Comparison of ENCODE assay signal across 29 mouse cellular contexts in the genomic region with DNA sequence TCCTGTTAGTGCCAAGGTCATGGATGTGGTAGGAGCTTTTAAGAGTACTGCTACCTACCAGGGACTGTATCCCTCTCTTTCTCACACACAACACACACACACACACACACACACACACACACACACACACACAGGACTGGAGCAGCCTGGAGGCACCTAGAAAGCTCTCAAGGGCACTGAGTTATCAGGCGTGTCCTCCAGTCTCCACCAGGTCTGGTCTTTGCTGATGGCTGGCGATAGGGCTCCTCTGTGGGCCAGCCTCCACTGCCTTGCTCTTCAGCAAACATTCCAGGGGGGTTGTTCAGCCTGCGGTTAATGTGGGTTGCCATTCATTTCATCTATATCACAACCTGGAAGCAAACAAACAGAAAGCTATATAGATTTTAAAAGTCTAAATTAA. TPM values are rescaled to one million over a fixed set of nuclear protein-coding genes. Genes with fewer than 3 reads are reported as not detected.
DNase-seq lines count a peak whose midpoint lies in the region; ATAC-seq and TF ChIP-seq lines count a peak whose summit lies in the region.
"Had no signal": no experiment of that assay in that cellular context is flagged by ENCODE, and none has a peak within 500 bp of the region (broad histone marks: within the 10 kb centered on the region; RNA-seq: fewer than 3 reads in every experiment).

No protein-coding gene starts in this region.

- no peak overlapping the region for H3K4me3 ChIP-seq in liver, embryonic 15.5 days (replicated peaks)
- H3K4me3 ChIP-seq in myocyte: no peak overlapping the region
- no peak overlapping the region for H3K4me3 ChIP-seq in midbrain, embryonic 15.5 days
- H3K4me3 ChIP-seq: embryonic facial prominence, embryonic 10.5 days; embryonic facial prominence, embryonic 15.5 days; forebrain, embryonic 12.5 days; heart, embryonic 13.5 days; hindbrain, embryonic 10.5 days; hindbrain, embryonic 15.5 days; kidney, embryonic 15.5 days; lung, embryonic 15.5 days; midbrain, embryonic 12.5 days had no signal

- no peaks in the 10 kb centered on the region for H3K27me3 ChIP-seq in liver, embryonic 15.5 days
- H3K27me3 ChIP-seq in myocyte (ENCODE audit: control insufficient read depth, insufficient read depth, insufficient read length): no peaks in the 10 kb centered on the region
- no peaks in the 10 kb centered on the region for H3K27me3 ChIP-seq in midbrain, embryonic 15.5 days (replicated peaks)
- H3K27me3 ChIP-seq: forebrain, embryonic 12.5 days; heart, embryonic 13.5 days; hindbrain, embryonic 15.5 days; kidney, embryonic 15.5 days; lung, embryonic 15.5 days; midbrain, embryonic 12.5 days had no signal

- H3K9ac ChIP-seq in liver, embryonic 15.5 days: no peak overlapping the region
- no peak overlapping the region for H3K9ac ChIP-seq in midbrain, embryonic 15.5 days
- H3K9ac ChIP-seq: embryonic facial prominence, embryonic 15.5 days; forebrain, embryonic 12.5 days; forebrain, postnatal 0 days; heart, embryonic 13.5 days; hindbrain, embryonic 15.5 days; kidney, embryonic 15.5 days; lung, embryonic 15.5 days; midbrain, embryonic 12.5 days had no signal

- H3ac ChIP-seq in myocyte (ENCODE audit: control insufficient read depth, insufficient read length): no peak overlapping the region

- no peak overlapping the region for H3K27ac ChIP-seq in liver, embryonic 15.5 days (replicated peaks)
- H3K27ac ChIP-seq in midbrain, embryonic 15.5 days: no peak overlapping the region
- H3K27ac ChIP-seq: embryonic facial prominence, embryonic 10.5 days; embryonic facial prominence, embryonic 15.5 days; forebrain, embryonic 12.5 days; heart, embryonic 13.5 days; hindbrain, embryonic 10.5 days; hindbrain, embryonic 15.5 days; lung, embryonic 15.5 days; midbrain, embryonic 12.5 days had no signal

- H3K4me2 ChIP-seq in liver, embryonic 15.5 days: no peak overlapping the region
- peak overlapping the region; percentile 20 for H3K4me2 ChIP-seq in myocyte (ENCODE audit: low read depth)
- no peak overlapping the region for H3K4me2 ChIP-seq in midbrain, embryonic 15.5 days
- H3K4me2 ChIP-seq: embryonic facial prominence, embryonic 15.5 days; forebrain, embryonic 12.5 days; heart, embryonic 13.5 days; hindbrain, embryonic 15.5 days; kidney, embryonic 15.5 days; lung, embryonic 15.5 days; midbrain, embryonic 12.5 days had no signal

- TF ChIP-seq POLR2A in myocyte (IDR thresholded peaks at IDR 0.05; ENCODE audit: insufficient read length, low read depth): no peak

- H3K79me2 ChIP-seq in myocyte (ENCODE audit: control insufficient read depth, insufficient read depth): no peaks in the 10 kb centered on the region

- WGBS in liver, embryonic 15.5 days (ENCODE audit: insufficient replicate concordance): 21% methylated on average over 3 of the region's 3 CpGs
- WGBS in midbrain, embryonic 15.5 days: 88% methylated on average over 3 of the region's 3 CpGs

- ATAC-seq in liver, embryonic 15.5 days (ENCODE audit: insufficient read depth): peak; percentile 78
- ATAC-seq in midbrain, embryonic 15.5 days (replicated peaks): no peak
- ATAC-seq: forebrain, postnatal 0 days; inflammation-experienced regulatory T-cells, adult 6 months had no signal

- H3K4me1 ChIP-seq in liver, embryonic 15.5 days (replicated peaks): peaks cover 17% of the 10 kb centered on the region
- no peaks in the 10 kb centered on the region for H3K4me1 ChIP-seq in midbrain, embryonic 15.5 days
- H3K4me1 ChIP-seq: forebrain, embryonic 12.5 days; hindbrain, embryonic 10.5 days; hindbrain, embryonic 15.5 days; midbrain, embryonic 12.5 days had no signal

- peak; percentile 60 to 72 for DNase-seq in urinary bladder, postnatal 36 days (ENCODE audit: low spot score in 2 of 2)
- no peak for DNase-seq in urinary bladder, postnatal 25 days (ENCODE audit: low spot score)
- no peak for DNase-seq in right cerebral cortex, postnatal 10 days (ENCODE audit: low spot score in 2 of 2)
- DNase-seq in adrenal gland, adult 8-10 months: no peak
- DNase-seq in lung, adult 18-20 months: no peak
- DNase-seq: cerebellum, adult 8-10 months; cerebellum, postnatal 25 days; forebrain, postnatal 0 days; gastrocnemius, postnatal 10 days; heart, postnatal 10 days; kidney, adult 18-20 months; kidney, postnatal 36 days; left cerebral cortex, postnatal 4 days; right cerebral cortex, adult 18-20 months; thymus, adult 2 months; thymus, postnatal 36 days had no signal

- H3K9me3 ChIP-seq in liver, embryonic 15.5 days (replicated peaks): no peaks in the 10 kb centered on the region
- H3K9me3 ChIP-seq in midbrain, embryonic 15.5 days: no peaks in the 10 kb centered on the region
- H3K9me3 ChIP-seq: embryonic facial prominence, embryonic 10.5 days; embryonic facial prominence, embryonic 15.5 days; forebrain, embryonic 12.5 days; heart, embryonic 13.5 days; hindbrain, embryonic 10.5 days; hindbrain, embryonic 15.5 days; kidney, embryonic 15.5 days; lung, embryonic 15.5 days; midbrain, embryonic 12.5 days had no signal

- H3K36me3 ChIP-seq in liver, embryonic 15.5 days (replicated peaks): no peaks in the 10 kb centered on the region
- H3K36me3 ChIP-seq in myocyte (ENCODE audit: control insufficient read depth, insufficient read depth): no peaks in the 10 kb centered on the region
- no peaks in the 10 kb centered on the region for H3K36me3 ChIP-seq in midbrain, embryonic 15.5 days (replicated peaks)
- H3K36me3 ChIP-seq: embryonic facial prominence, embryonic 10.5 days; embryonic facial prominence, embryonic 15.5 days; forebrain, embryonic 12.5 days; heart, embryonic 13.5 days; hindbrain, embryonic 10.5 days; hindbrain, embryonic 15.5 days; kidney, embryonic 15.5 days; lung, embryonic 15.5 days; midbrain, embryonic 12.5 days had no signal

TF ChIP-seq in myocyte, 11 proteins besides CTCF, POLR2A, EP300 and RAD21:
- TF ChIP-seq TCF3 (IDR thresholded peaks at IDR 0.05; ENCODE audit: insufficient read length, low read depth) (no peak), MYOD1 (IDR thresholded peaks at IDR 0.05; ENCODE audit: control insufficient read depth in 1 of 3, insufficient read length in 2 of 3, low read depth in 2 of 3) (no peak), MAX (IDR thresholded peaks at IDR 0.05; ENCODE audit: low read depth) (no peak), USF1 (IDR thresholded peaks at IDR 0.05; ENCODE audit: low read depth) (no peak), REST (IDR thresholded peaks at IDR 0.05; ENCODE audit: insufficient read depth, insufficient read length) (no peak), MYOG (IDR thresholded peaks at IDR 0.05; ENCODE audit: control insufficient read depth in 1 of 3, insufficient read depth in 1 of 3, insufficient read length in 2 of 3, low read depth in 2 of 3) (no peak)
TF ChIP-seq in myocyte: peak in this region for 0.

RNA-seq across cellular contexts. Expression of gene Tsen2, which starts 17.0 kb away (rescaled TPM):
- polyA plus RNA-seq in liver, embryonic 15.5 days (2015; fragmentation: Nextera tagmentation; extraction: Ambion mirVana): 9.4 and 10.4 TPM in 2 replicates
- polyA plus RNA-seq in myocyte (2012; fragmentation: generic; extraction: Trizol): 13.4 TPM
- total RNA-seq in adrenal gland, adult 8-10 months (2022): 10 to 100 TPM in 3 of 4 experiments, 1 to 10 TPM in 1; 9.1 to 19.9 (median 15.2) TPM
- polyA plus RNA-seq in midbrain, embryonic 15.5 days (2015; fragmentation: Nextera tagmentation; extraction: Ambion mirVana): 34.6 and 35.5 TPM in 2 replicates

Comparison
In these comparisons a context has a peak if more than half of its experiments do, and no peak if none do; other contexts are left out.
1. DNase-seq: peak in urinary bladder, postnatal 36 days (2 of 2); none in urinary bladder, postnatal 25 days (single experiment), right cerebral cortex, postnatal 10 days (0 of 2), adrenal gland, adult 8-10 months (single experiment) and lung, adult 18-20 months (0 of 2).